Mouse (Mus musculus): ENCODE data around the gene Mpdu1. TPM values are rescaled to one million over a fixed set of nuclear protein-coding genes. Genes with fewer than 3 reads are reported as not detected.
"Not testable (repeated sequence)": the region's sequence is repeated elsewhere in the genome, so short reads cannot be mapped to it uniquely, and the experiment has no call there.

Mpdu1 gene
- polyA plus RNA-seq, 1 experiment from 2014 or later, result 81.4 TPM

- H3K9me3 ChIP-seq; H3K4me2 ChIP-seq (replicated peaks); H3K9ac ChIP-seq; H3K4me1 ChIP-seq; H3K4me3 ChIP-seq; H3K27me3 ChIP-seq (replicated peaks); H3K27ac ChIP-seq; H3K36me3 ChIP-seq; ATAC-seq (ENCODE audit: low FRiP score, low read depth): not testable (repeated sequence)
- WGBS, result 93% methylated on average over 10 of the region's 10 CpGs
Measured at GRCm38 (mm10) chr11:69702886-69703285, 40.4 kb upstream of the Mpdu1 start.

GRCm38 (mm10) chr11:69699595-69699994 lies 37.2 kb upstream of the Mpdu1 start:
- no peak for ATAC-seq (ENCODE audit: low FRiP score, low read depth)
- no peak overlapping the region for H3K4me3 ChIP-seq
- no peaks in the 10 kb centered on the region for H3K36me3 ChIP-seq
- H3K4me2 ChIP-seq (replicated peaks), result no peak overlapping the region
- H3K27me3 ChIP-seq (replicated peaks), result 0 out of 2 replicates have a peak, but pooled peaks cover 2% of the 10 kb centered on the region
- no peak overlapping the region for H3K27ac ChIP-seq
- H3K9me3 ChIP-seq, result no peaks in the 10 kb centered on the region
- H3K9ac ChIP-seq, result no peak overlapping the region
- H3K4me1 ChIP-seq, result peaks cover 13% of the 10 kb centered on the region
- WGBS, result 76% methylated on average over 1 of the region's 1 CpGs

GRCm38 (mm10) chr11:69698574-69698973 lies 36.1 kb upstream of the Mpdu1 start:
- Histone ChIP-seq H3K4me3 (no peak overlapping the region), H3K4me2 (replicated peaks) (no peak overlapping the region), H3K27ac (no peak overlapping the region), H3K9me3 (no peaks in the 10 kb centered on the region), H3K27me3 (replicated peaks) (0 out of 2 replicates have a peak, but pooled peaks cover 2% of the 10 kb centered on the region), H3K9ac (no peak overlapping the region), H3K36me3 (no peaks in the 10 kb centered on the region), H3K4me1 (peaks cover 13% of the 10 kb centered on the region)
- 70% methylated on average over 5 of the region's 5 CpGs for WGBS
- no peak for ATAC-seq (ENCODE audit: low FRiP score, low read depth)

GRCm38 (mm10) chr11:69697396-69697795 lies 35.0 kb upstream of the Mpdu1 start:
- no peak for ATAC-seq (ENCODE audit: low FRiP score, low read depth)
- 91% methylated on average over 3 of the region's 3 CpGs for WGBS
- no peaks in the 10 kb centered on the region for H3K9me3 ChIP-seq

GRCm38 (mm10) chr11:69695361-69696181 lies 33.1 kb upstream of the Mpdu1 start, which contains the start of the genes Tnfsf12 and Tnfsfm13:
Gene Tnfsf12 (minus strand): TSS chr11:69695849.
Gene Tnfsfm13 (minus strand): TSS chr11:69696098.
- peak; percentile 29; the same call in 1 of the 2 replicates for ATAC-seq (ENCODE audit: low FRiP score, low read depth)
- H3K9me3 ChIP-seq, result no peaks in the 10 kb centered on the region
- peak within 1 kb of the TSS; percentile 83 for H3K9ac ChIP-seq
- WGBS, result 2% methylated on average over 36 of the region's 41 CpGs
- H3K36me3 ChIP-seq, result no peaks in the 10 kb centered on the region
- H3K4me2 ChIP-seq (replicated peaks), result peak within 1 kb of the TSS; percentile 92
- 0 out of 2 replicates have a peak, but pooled peaks cover 2% of the 10 kb centered on the region for H3K27me3 ChIP-seq (replicated peaks)
- H3K4me1 ChIP-seq, result peaks cover 13% of the 10 kb centered on the region
- no peak within 1 kb of the TSS for H3K27ac ChIP-seq
- H3K4me3 ChIP-seq, result peak within 1 kb of the TSS; percentile 44

More at GRCm38 (mm10) chr11:69697396-69697795, 35.0 kb upstream of the Mpdu1 start:
- no peaks in the 10 kb centered on the region for H3K36me3 ChIP-seq
- no peak overlapping the region for H3K9ac ChIP-seq
- no peak overlapping the region for H3K27ac ChIP-seq
- 0 out of 2 replicates have a peak, but pooled peaks cover 2% of the 10 kb centered on the region for H3K27me3 ChIP-seq (replicated peaks)
- no peak overlapping the region for H3K4me2 ChIP-seq (replicated peaks)
- H3K4me3 ChIP-seq, result no peak overlapping the region
- H3K4me1 ChIP-seq, result peaks cover 13% of the 10 kb centered on the region

GRCm38 (mm10) chr11:69695046-69695360 lies 32.6 kb upstream of the Mpdu1 start:
- Histone ChIP-seq H3K4me3 (peak overlapping the region; percentile 44), H3K9me3 (no peaks in the 10 kb centered on the region), H3K4me1 (peaks cover 13% of the 10 kb centered on the region), H3K36me3 (no peaks in the 10 kb centered on the region), H3K27ac (no peak overlapping the region), H3K27me3 (replicated peaks) (0 out of 2 replicates have a peak, but pooled peaks cover 2% of the 10 kb centered on the region), H3K4me2 (replicated peaks) (peak overlapping the region; percentile 92), H3K9ac (peak overlapping the region; percentile 83; the same call in 1 of the 2 replicates)
- WGBS, result 35% methylated on average over 6 of the region's 6 CpGs
- no peak for ATAC-seq (ENCODE audit: low FRiP score, low read depth)

GRCm38 (mm10) chr11:69693421-69693965 lies 31.1 kb upstream of the Mpdu1 start:
- no peaks in the 10 kb centered on the region for H3K36me3 ChIP-seq
- H3K9me3 ChIP-seq, result no peaks in the 10 kb centered on the region
- peaks cover 13% of the 10 kb centered on the region for H3K4me1 ChIP-seq
- H3K4me3 ChIP-seq, result no peak overlapping the region
- no peak for ATAC-seq (ENCODE audit: low FRiP score, low read depth)
- 0 out of 2 replicates have a peak, but pooled peaks cover 2% of the 10 kb centered on the region for H3K27me3 ChIP-seq (replicated peaks)
- WGBS, result 75% methylated on average over 11 of the region's 11 CpGs
- H3K27ac ChIP-seq, result no peak overlapping the region
- no peak overlapping the region for H3K4me2 ChIP-seq (replicated peaks)
- no peak overlapping the region for H3K9ac ChIP-seq

GRCm38 (mm10) chr11:69692863-69693262 lies 30.4 kb upstream of the Mpdu1 start:
- Histone ChIP-seq H3K27ac (no peak overlapping the region), H3K9ac (no peak overlapping the region), H3K27me3 (replicated peaks) (0 out of 2 replicates have a peak, but pooled peaks cover 2% of the 10 kb centered on the region), H3K4me1 (peaks cover 13% of the 10 kb centered on the region), H3K4me2 (replicated peaks) (no peak overlapping the region), H3K36me3 (no peaks in the 10 kb centered on the region), H3K9me3 (no peaks in the 10 kb centered on the region), H3K4me3 (no peak overlapping the region)
- 94% methylated on average over 6 of the region's 6 CpGs for WGBS
- no peak for ATAC-seq (ENCODE audit: low FRiP score, low read depth)

- H3K27ac ChIP-seq, result no peak overlapping the region
Measured at GRCm38 (mm10) chr11:69692196-69692811, 29.9 kb upstream of the Mpdu1 start.

GRCm38 (mm10) chr11:69689891-69690290 lies 27.4 kb upstream of the Mpdu1 start:
- Histone ChIP-seq H3K4me2 (replicated peaks) (no peak overlapping the region), H3K36me3 (no peaks in the 10 kb centered on the region), H3K9me3 (no peaks in the 10 kb centered on the region), H3K27me3 (replicated peaks) (0 out of 2 replicates have a peak, but pooled peaks cover 2% of the 10 kb centered on the region), H3K4me3 (no peak overlapping the region), H3K4me1 (0 out of 2 replicates have a peak, but pooled peaks cover 1% of the 10 kb centered on the region), H3K27ac (no peak overlapping the region), H3K9ac (no peak overlapping the region)
- 87% methylated on average over 1 of the region's 1 CpGs for WGBS
- no peak for ATAC-seq (ENCODE audit: low FRiP score, low read depth)

More at GRCm38 (mm10) chr11:69692196-69692811, 29.9 kb upstream of the Mpdu1 start:
- H3K27me3 ChIP-seq (replicated peaks), result 0 out of 2 replicates have a peak, but pooled peaks cover 2% of the 10 kb centered on the region
- no peak for ATAC-seq (ENCODE audit: low FRiP score, low read depth)
- H3K4me2 ChIP-seq (replicated peaks), result no peak overlapping the region
- no peaks in the 10 kb centered on the region for H3K9me3 ChIP-seq
- H3K36me3 ChIP-seq, result no peaks in the 10 kb centered on the region
- no peak overlapping the region for H3K4me3 ChIP-seq
- H3K9ac ChIP-seq, result no peak overlapping the region
- WGBS, result 80% methylated on average over 9 of the region's 9 CpGs
- H3K4me1 ChIP-seq, result peaks cover 13% of the 10 kb centered on the region

- no peaks in the 10 kb centered on the region for H3K27me3 ChIP-seq (replicated peaks)
- H3K4me2 ChIP-seq (replicated peaks), result no peak overlapping the region
- H3K36me3 ChIP-seq, result no peaks in the 10 kb centered on the region
- 65% methylated on average over 5 of the region's 5 CpGs for WGBS
- no peak overlapping the region for H3K9ac ChIP-seq
- no peak overlapping the region for H3K27ac ChIP-seq
- ATAC-seq (ENCODE audit: low FRiP score, low read depth), result no peak
- peaks cover 5% of the 10 kb centered on the region for H3K4me1 ChIP-seq
- no peak overlapping the region for H3K4me3 ChIP-seq
- H3K9me3 ChIP-seq, result no peaks in the 10 kb centered on the region
Measured at GRCm38 (mm10) chr11:69687061-69687460, 24.6 kb upstream of the Mpdu1 start.

- Histone ChIP-seq H3K9me3 (no peaks in the 10 kb centered on the region), H3K4me2 (replicated peaks) (no peak overlapping the region), H3K4me3 (no peak overlapping the region), H3K9ac (no peak overlapping the region), H3K36me3 (no peaks in the 10 kb centered on the region), H3K27me3 (replicated peaks) (no peaks in the 10 kb centered on the region), H3K27ac (no peak overlapping the region), H3K4me1 (peaks cover 5% of the 10 kb centered on the region)
- ATAC-seq (ENCODE audit: low FRiP score, low read depth), result no peak
- WGBS, result 28% methylated on average over 4 of the region's 4 CpGs
Measured at GRCm38 (mm10) chr11:69686377-69686776, 23.9 kb upstream of the Mpdu1 start.

All from neural tube, embryonic 12.5 days (tissue).